Mouse (Mus musculus) C2C12 (cell line): ENCODE measurements at regions not wholly inside any gene's neighbourhood (a gene's known extent, or its start where the extent isn't known, plus 50 kb on each side); places are given as distances from the start of the nearest gene placed in this dataset.

Source experiments
- H3K27me3 ChIP-seq: one replicate; pipeline ENCODE4 v1.6.1; 2011; ENCODE audit not compliant: control insufficient read depth, insufficient read depth, insufficient read length
- H3K36me3 ChIP-seq: one replicate; pipeline ENCODE4 v1.6.1; 2011; ENCODE audit not compliant: control insufficient read depth, insufficient read depth
- H3K4me3 ChIP-seq: one replicate; pipeline ENCODE4 v1.5.1; 2011; ENCODE audit warnings: mild to moderate bottlenecking, control low read depth; ENCODE audit not compliant: poor library complexity, insufficient read depth, severe bottlenecking
- H3K79me2 ChIP-seq: one replicate; pipeline ENCODE4 v1.6.1; 2011; ENCODE audit not compliant: control insufficient read depth, insufficient read depth
- H3K79me3 ChIP-seq: one replicate; pipeline ENCODE4 v1.6.1; 2011; ENCODE audit warnings: low read depth, control low read depth
- H3ac ChIP-seq: one replicate; pipeline ENCODE3; 2011; ENCODE audit warnings: low read depth; ENCODE audit not compliant: control insufficient read depth, insufficient read length
- CEBPB ChIP-seq: IDR thresholded peaks from one replicate; pipeline ENCODE4 v1.6.1; 2011; ENCODE audit warnings: low read depth, mild to moderate bottlenecking, control low read depth, moderate library complexity
- CTCF ChIP-seq: IDR thresholded peaks from one replicate; pipeline ENCODE4 v1.5.1; 2011; ENCODE audit not compliant: control insufficient read depth, insufficient read depth, insufficient read length
- FOSL1 ChIP-seq: IDR thresholded peaks from one replicate; pipeline ENCODE4 v1.8.0; 2011; ENCODE audit warnings: mild to moderate bottlenecking, low read length; ENCODE audit not compliant: poor library complexity, insufficient read depth, severe bottlenecking
- MAX ChIP-seq: IDR thresholded peaks from one replicate; pipeline ENCODE4 v1.6.1; 2011; ENCODE audit warnings: mild to moderate bottlenecking, control low read depth
- MYOD1 ChIP-seq: IDR thresholded peaks from one replicate; pipeline ENCODE4 v1.6.1; 2011; ENCODE audit warnings: low read depth; ENCODE audit not compliant: control insufficient read depth, insufficient read length
- MYOG ChIP-seq: IDR thresholded peaks from one replicate; pipeline ENCODE4 v1.6.1; 2011; ENCODE audit not compliant: control insufficient read depth, insufficient read length; ENCODE audit errors: extremely low read depth
- USF1 ChIP-seq: IDR thresholded peaks from one replicate; pipeline ENCODE4 v1.6.1; 2011; ENCODE audit warnings: low read depth, mild to moderate bottlenecking, control low read depth, moderate library complexity

DNA sequence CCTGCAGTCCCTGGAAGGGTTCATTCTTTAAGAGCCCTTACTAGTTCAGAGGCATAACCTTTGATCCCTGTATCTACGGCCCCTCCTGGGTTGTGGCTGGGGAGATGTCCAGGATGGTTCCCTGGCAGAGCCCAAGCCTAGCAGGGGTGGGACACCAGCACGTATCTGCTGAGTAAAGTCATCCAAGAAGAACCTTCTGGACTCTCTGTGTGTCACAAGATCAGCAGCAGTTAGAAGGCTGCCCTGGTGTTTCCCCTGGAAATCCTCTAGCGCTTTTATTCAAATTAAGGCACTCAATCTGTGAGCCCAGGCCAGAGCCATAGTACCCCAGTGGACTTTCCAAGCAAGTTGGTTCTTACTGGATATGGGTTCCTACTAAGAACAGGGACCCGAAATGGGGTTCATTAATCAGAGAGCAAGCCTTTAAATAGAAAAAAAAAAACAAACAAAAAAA, 1342.7 kb upstream of the A1bg start:
- Histone ChIP-seq H3K79me3 (no peaks in the 10 kb centered on the region), H3K4me3 (no peak overlapping the region)

GRCm38 (mm10) chr15:62264966-62265365, 1342.2 kb upstream of the A1bg start:
- H3K79me3 ChIP-seq: no peaks in the 10 kb centered on the region
- no peaks in the 10 kb centered on the region for H3K79me2 ChIP-seq
- H3K4me3 ChIP-seq: no peak overlapping the region
- no peak for TF ChIP-seq MYOD1
- no peak for TF ChIP-seq FOSL1
- TF ChIP-seq CEBPB: no peak
- no peak for TF ChIP-seq USF1
- no peak for TF ChIP-seq CTCF
- TF ChIP-seq MYOG: no peak
- TF ChIP-seq MAX: no peak
- no peaks in the 10 kb centered on the region for H3K27me3 ChIP-seq
- H3K36me3 ChIP-seq: peaks cover 44% of the 10 kb centered on the region
- H3ac ChIP-seq: no peak overlapping the region

More for the DNA sequence above, 1342.7 kb upstream of the A1bg start:
- H3K36me3 ChIP-seq: peaks cover 41% of the 10 kb centered on the region
- no peaks in the 10 kb centered on the region for H3K79me2 ChIP-seq
- H3ac ChIP-seq: no peak overlapping the region
- no peak for TF ChIP-seq USF1
- TF ChIP-seq CTCF: no peak
- H3K27me3 ChIP-seq: no peaks in the 10 kb centered on the region

DNA sequence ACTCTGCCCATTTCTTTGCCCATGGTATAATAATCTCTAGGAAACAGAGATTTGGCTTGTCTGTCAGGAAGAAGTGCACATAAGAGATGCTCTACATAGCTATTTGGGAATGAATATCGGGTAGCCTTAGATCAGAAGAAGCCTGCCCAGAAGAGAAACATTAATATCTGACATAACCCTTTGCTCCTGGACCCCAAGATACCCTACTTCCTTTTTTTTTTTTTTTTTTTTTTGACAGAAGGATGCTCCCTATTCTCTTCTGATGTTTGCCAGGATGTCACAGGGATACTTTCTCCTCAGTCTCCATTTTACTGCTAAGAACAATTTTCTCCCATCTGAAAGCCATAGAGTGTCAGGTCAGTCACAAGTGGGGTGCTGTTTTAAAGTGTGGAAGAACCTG, 1341.4 kb upstream of the A1bg start:
- Histone ChIP-seq H3K27me3 (no peaks in the 10 kb centered on the region), H3K79me2 (no peaks in the 10 kb centered on the region), H3ac (no peak overlapping the region), H3K36me3 (peaks cover 51% of the 10 kb centered on the region), H3K4me3 (no peak overlapping the region), H3K79me3 (no peaks in the 10 kb centered on the region)
- TF ChIP-seq FOSL1: no peak
- TF ChIP-seq USF1: no peak
- TF ChIP-seq CTCF: no peak
- no peak for TF ChIP-seq MYOD1
- TF ChIP-seq MAX: no peak
- no peak for TF ChIP-seq MYOG
- TF ChIP-seq CEBPB: no peak

- peaks cover 47% of the 10 kb centered on the region for H3K36me3 ChIP-seq
- H3K79me3 ChIP-seq: no peaks in the 10 kb centered on the region
- no peaks in the 10 kb centered on the region for H3K27me3 ChIP-seq
- H3K79me2 ChIP-seq: no peaks in the 10 kb centered on the region
- no peak overlapping the region for H3ac ChIP-seq
- no peak overlapping the region for H3K4me3 ChIP-seq
- TF ChIP-seq CEBPB (no peak), MAX (no peak), FOSL1 (no peak), CTCF (no peak), USF1 (no peak), MYOG (no peak), MYOD1 (no peak)
Measured at GRCm38 (mm10) chr15:62262487-62262886, 1339.7 kb upstream of the A1bg start.

DNA sequence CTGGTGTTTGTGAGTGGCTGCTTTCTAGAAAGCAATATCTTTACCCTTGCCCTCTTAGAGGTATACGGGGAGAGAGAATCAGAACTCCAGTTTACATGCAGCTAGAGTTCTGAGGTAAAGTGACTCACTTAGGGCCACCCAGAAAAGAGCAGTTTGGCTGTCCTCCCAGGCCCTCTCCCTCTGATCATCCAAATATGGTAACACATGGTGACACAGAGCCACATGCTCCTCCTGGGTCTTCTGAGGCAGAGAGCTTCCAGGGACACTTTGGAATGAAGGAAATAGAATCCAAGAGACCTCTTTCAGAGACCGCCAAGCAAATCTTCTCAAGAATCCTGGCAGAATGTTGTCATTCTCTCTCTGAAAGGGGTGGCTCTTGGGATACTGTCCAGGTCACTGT, 1338.7 kb upstream of the A1bg start:
- no peaks in the 10 kb centered on the region for H3K79me2 ChIP-seq
- H3K36me3 ChIP-seq: peaks cover 55% of the 10 kb centered on the region
- TF ChIP-seq MYOG: no peak
- TF ChIP-seq USF1: peak; percentile 66
- no peak for TF ChIP-seq CEBPB
- TF ChIP-seq MAX: peak; percentile 94
- TF ChIP-seq FOSL1: peak; percentile 20
- no peak for TF ChIP-seq CTCF
- TF ChIP-seq MYOD1: no peak
- H3K4me3 ChIP-seq: no peak overlapping the region
- H3K79me3 ChIP-seq: no peaks in the 10 kb centered on the region
- no peak overlapping the region for H3ac ChIP-seq
- H3K27me3 ChIP-seq: no peaks in the 10 kb centered on the region

DNA sequence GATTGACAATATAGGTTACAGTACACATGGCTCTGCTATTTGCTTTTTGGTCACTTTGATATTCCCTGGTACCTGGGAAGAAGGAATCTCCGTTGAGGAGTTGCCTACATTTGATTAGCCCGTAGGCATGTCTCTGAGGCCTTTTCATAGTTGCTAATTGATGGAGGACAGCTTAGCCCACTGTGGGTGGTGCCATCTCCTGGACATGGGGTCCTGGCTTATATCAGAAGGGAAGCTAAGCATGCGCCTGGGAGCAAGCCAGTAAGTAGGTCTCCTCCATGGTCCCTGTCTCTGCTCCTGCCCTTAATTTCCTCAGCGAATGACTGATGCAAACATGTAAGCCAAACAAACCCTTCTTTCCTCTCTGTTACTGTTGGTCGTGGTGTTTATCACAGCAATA, 1335.8 kb upstream of the A1bg start:
- no peak for TF ChIP-seq CEBPB
- no peak for TF ChIP-seq CTCF
- no peak for TF ChIP-seq USF1
- TF ChIP-seq MYOD1: no peak
- no peak for TF ChIP-seq MYOG
- no peak for TF ChIP-seq MAX
- no peak for TF ChIP-seq FOSL1
- Histone ChIP-seq H3K4me3 (no peak overlapping the region), H3K79me2 (no peaks in the 10 kb centered on the region), H3ac (no peak overlapping the region), H3K36me3 (peaks cover 66% of the 10 kb centered on the region), H3K27me3 (no peaks in the 10 kb centered on the region), H3K79me3 (no peaks in the 10 kb centered on the region)
